Mouse (Mus musculus) hindbrain, embryonic 11.5 days (tissue): ENCODE measurements around the gene Lrg1. TPM values are rescaled to one million over a fixed set of nuclear protein-coding genes. Genes with fewer than 3 reads are reported as not detected.

Experiments used
- ATAC-seq: fragments of 200-750 bp; cut with Nextera tagmentation; 2 replicates; pipeline ENCODE4 v1.8.0; 2017; ENCODE audit warnings: mild to moderate bottlenecking, moderate TSS enrichment, moderate library complexity; ENCODE audit not compliant: low FRiP score
- DNase-seq: peaks from one replicate; pipeline ENCODE4 v3.0.0-alpha.2; 2015; ENCODE audit warnings: low spot score
- H3K27ac ChIP-seq: fragments of 300-500 bp; sonication (generic); 2 replicates; pipeline ENCODE4 v1.5.1; 2014; ENCODE audit warnings: mild to moderate bottlenecking, low read depth, low read length
- H3K27me3 ChIP-seq: fragments of 300-500 bp; sonication (generic); 2 replicates; pipeline ENCODE4 v1.6.1; 2014; ENCODE audit warnings: mild to moderate bottlenecking, low read length, moderate library complexity, mixed read lengths; ENCODE audit not compliant: control insufficient read depth, insufficient read depth
- H3K36me3 ChIP-seq: fragments of 300-500 bp; sonication (generic); 2 replicates; pipeline ENCODE4 v1.6.1; 2014; ENCODE audit warnings: mild to moderate bottlenecking, low read length, moderate library complexity, mixed read lengths; ENCODE audit not compliant: control insufficient read depth, insufficient read depth
- H3K4me1 ChIP-seq: fragments of 300-500 bp; sonication (generic); replicated peaks from 2 replicates; pipeline ENCODE4 v1.6.1; 2014; ENCODE audit warnings: low read length, mixed read lengths; ENCODE audit not compliant: control insufficient read depth, insufficient read depth
- H3K4me2 ChIP-seq: fragments of 300-500 bp; sonication (generic); replicated peaks from 2 replicates; pipeline ENCODE4 v1.6.1; 2014; ENCODE audit warnings: mild to moderate bottlenecking, low read depth, low read length
- H3K4me3 ChIP-seq: fragments of 300-500 bp; sonication (generic); 2 replicates; pipeline ENCODE4 v1.5.1; 2014; ENCODE audit warnings: low read depth, low read length
- H3K9ac ChIP-seq: fragments of 300-500 bp; sonication (generic); 2 replicates; pipeline ENCODE4 v1.6.1; 2014; ENCODE audit warnings: low read depth, low read length
- H3K9me3 ChIP-seq: fragments of 300-500 bp; sonication (generic); 2 replicates; pipeline ENCODE4 v1.6.1; 2016; ENCODE audit warnings: low read length; ENCODE audit not compliant: control insufficient read depth
- WGBS: fragments of 180-500 bp; shearing (Covaris S2); extraction: QIAGEN DNeasy Blood & Tissue Kit; methylation state at CpG from one replicate; pipeline ENCODE4 v1.1.7; 2014; 5-methylcytosine and 5-hydroxymethylcytosine counted together
- polyA plus RNA-seq: library from polyadenylated mRNA; unstranded; fragments of >200 nt; fragmentation: Nextera tagmentation; extraction: Ambion mirVana; gene quantifications from 2 replicates; pipeline ENCODE4 v1.2.1, GENCODE M21; 2014

Lrg1 gene
- polyA plus RNA-seq, 1 experiment from 2014 or later: not detected

DNA sequence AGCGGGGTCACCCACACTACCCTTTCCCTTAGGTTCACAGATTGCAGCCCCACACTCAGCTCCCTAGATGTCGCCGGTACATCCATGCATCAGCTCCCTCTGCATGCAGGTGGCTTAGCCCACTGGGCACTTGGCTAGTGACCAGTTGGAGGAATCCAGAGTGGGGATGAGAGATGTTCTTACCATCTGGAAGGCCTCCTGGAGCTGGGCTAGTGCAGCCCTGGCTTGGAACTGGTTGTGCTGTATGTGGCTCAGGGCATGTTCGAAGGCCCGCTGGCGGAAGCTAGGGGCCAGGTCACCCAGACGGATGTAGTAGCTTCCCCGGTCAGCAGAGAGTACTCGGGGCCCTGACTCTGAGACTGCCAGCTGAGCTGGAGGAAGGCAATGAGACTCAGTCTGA is 18.9 kb downstream of the Lrg1 start:
- Histone ChIP-seq H3K36me3 (peaks cover 20% of the 10 kb centered on the region), H3K4me2 (no peak overlapping the region), H3K27ac (no peak overlapping the region), H3K9me3 (no peaks in the 10 kb centered on the region), H3K4me1 (no peaks in the 10 kb centered on the region), H3K27me3 (no peaks in the 10 kb centered on the region), H3K9ac (no peak overlapping the region), H3K4me3 (no peak overlapping the region)
- ATAC-seq: no peak
- 91% methylated on average over 9 of the region's 9 CpGs for WGBS
- no peak for DNase-seq

DNA sequence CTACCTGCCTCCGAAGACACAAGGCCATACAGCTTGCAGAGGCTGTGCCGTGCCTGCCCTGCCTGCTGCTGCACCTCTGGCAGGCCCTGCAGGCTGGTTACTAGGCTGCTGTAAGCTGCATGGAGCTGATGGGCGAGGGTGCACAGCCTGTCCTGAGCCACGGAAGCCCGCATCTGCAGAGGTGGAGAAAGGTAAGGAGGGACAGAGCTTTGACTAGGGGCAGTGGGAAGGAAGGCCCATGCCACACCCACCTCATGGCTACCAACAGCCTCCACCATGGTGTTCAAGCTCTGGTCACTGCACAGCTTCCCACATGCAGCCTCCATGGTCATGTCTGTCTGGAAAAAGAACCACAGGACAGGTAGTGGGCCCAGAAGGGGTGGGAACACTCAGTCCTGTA is 19.6 kb downstream of the Lrg1 start:
- no peak overlapping the region for H3K4me2 ChIP-seq
- no peaks in the 10 kb centered on the region for H3K9me3 ChIP-seq
- DNase-seq: no peak
- no peak overlapping the region for H3K27ac ChIP-seq
- no peaks in the 10 kb centered on the region for H3K4me1 ChIP-seq
- ATAC-seq: no peak
- 89% methylated on average over 5 of the region's 5 CpGs for WGBS
- no peaks in the 10 kb centered on the region for H3K27me3 ChIP-seq
- peaks cover 26% of the 10 kb centered on the region for H3K36me3 ChIP-seq
- H3K4me3 ChIP-seq: no peak overlapping the region
- no peak overlapping the region for H3K9ac ChIP-seq

DNA sequence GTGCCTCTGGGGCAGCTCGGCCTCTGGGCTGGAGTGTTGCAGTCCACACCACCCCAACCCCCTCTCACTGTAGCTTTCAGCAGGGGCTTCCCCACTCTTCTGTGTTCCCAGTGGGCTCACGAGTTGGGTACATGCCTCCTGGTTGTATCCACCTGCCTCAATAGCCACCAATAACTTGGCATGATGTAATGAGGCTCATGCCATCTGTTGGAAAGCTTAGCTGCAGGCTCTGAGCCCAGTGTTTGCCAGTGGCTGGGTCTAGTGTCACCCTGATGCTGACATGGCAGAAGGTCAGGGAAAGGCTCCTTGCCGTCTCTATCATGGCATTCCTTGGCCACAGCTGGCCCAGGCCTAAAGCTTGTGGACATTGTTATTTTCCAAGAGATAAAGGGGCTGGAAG is 21.0 kb downstream of the Lrg1 start:
- H3K9ac ChIP-seq: no peak overlapping the region
- ATAC-seq: no peak
- H3K27me3 ChIP-seq: no peaks in the 10 kb centered on the region
- no peaks in the 10 kb centered on the region for H3K9me3 ChIP-seq
- H3K27ac ChIP-seq: no peak overlapping the region
- WGBS: 85% methylated on average over 3 of the region's 3 CpGs
- no peak overlapping the region for H3K4me2 ChIP-seq
- H3K4me1 ChIP-seq: no peaks in the 10 kb centered on the region
- DNase-seq: no peak
- no peak overlapping the region for H3K4me3 ChIP-seq
- peaks cover 36% of the 10 kb centered on the region for H3K36me3 ChIP-seq

DNA sequence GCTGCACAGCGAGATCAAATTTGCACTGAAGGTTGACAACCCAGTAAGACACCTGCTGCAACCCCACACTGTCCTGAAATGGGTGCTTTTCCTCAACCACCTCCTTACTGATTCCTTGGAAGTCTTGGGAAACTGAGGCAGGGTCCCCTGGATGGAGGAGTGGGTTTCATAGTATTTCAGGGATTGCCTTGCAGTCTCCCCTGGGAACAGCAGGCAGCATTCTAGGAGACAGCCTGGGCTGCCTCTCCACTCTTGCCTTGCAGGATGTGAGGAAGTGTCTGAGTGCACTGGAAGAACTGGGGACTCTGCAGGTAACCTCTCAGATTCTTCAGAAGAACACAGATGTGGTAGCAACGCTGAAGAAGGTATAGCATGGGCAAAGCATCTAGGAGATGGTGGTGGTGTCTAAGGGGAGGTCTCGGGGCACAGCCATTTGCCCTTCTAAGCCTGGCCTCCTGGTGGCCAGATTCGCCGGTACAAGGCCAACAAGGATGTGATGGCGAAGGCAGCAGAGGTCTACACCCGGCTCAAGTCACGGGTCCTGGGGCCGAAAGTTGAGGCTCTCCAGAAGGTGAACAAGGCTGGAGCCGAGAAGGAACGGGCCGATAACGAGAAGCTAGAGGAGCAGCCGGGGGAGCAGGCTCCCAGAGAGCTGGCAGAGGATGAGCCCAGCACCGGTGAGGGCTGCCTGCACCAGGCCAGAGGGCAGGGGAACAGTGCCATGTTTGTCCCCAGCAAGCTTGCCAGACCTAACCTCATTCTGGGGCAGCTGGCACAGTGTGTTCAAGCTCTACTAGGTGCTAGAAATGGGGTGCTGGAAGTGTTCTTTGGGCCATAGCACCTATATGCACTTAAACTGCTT is 22.9 kb downstream of the Lrg1 start:
- H3K36me3 ChIP-seq: peaks cover 36% of the 10 kb centered on the region

DNA sequence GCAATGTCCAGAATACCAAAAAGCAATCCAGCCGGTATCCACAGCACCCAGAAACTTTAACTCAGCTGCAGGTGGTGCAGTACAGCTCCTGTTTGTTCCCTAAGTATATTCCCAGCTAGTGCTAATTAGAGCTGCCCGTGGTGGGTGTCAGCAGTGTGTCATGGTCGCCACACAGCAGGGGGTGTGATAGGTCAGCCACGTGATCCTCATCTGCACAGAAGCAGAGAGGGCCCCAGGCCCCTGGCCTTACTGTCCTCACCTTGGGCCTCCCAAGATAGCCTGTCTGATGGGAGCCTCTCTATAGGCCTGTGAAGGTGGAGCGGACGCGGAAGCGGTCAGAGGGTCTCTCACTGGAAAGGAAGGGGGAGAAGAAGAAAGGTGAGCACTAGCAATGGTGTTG is 23.6 kb downstream of the Lrg1 start:
- no peaks in the 10 kb centered on the region for H3K9me3 ChIP-seq
- DNase-seq: no peak
- no peaks in the 10 kb centered on the region for H3K4me1 ChIP-seq
- 92% methylated on average over 8 of the region's 8 CpGs for WGBS
- H3K9ac ChIP-seq: no peak overlapping the region
- ATAC-seq: no peak
- H3K4me2 ChIP-seq: no peak overlapping the region
- H3K27ac ChIP-seq: no peak overlapping the region
- H3K36me3 ChIP-seq: peaks cover 38% of the 10 kb centered on the region
- no peaks in the 10 kb centered on the region for H3K27me3 ChIP-seq
- no peak overlapping the region for H3K4me3 ChIP-seq

More for the DNA sequence above, 22.9 kb downstream of the Lrg1 start:
- no peak overlapping the region for H3K9ac ChIP-seq
- no peak overlapping the region for H3K4me2 ChIP-seq
- H3K27me3 ChIP-seq: no peaks in the 10 kb centered on the region
- H3K9me3 ChIP-seq: no peaks in the 10 kb centered on the region
- H3K4me3 ChIP-seq: no peak overlapping the region
- no peaks in the 10 kb centered on the region for H3K4me1 ChIP-seq
- 95% methylated on average over 15 of the region's 15 CpGs for WGBS
- DNase-seq (no peak), ATAC-seq (no peak)
- H3K27ac ChIP-seq: no peak overlapping the region

DNA sequence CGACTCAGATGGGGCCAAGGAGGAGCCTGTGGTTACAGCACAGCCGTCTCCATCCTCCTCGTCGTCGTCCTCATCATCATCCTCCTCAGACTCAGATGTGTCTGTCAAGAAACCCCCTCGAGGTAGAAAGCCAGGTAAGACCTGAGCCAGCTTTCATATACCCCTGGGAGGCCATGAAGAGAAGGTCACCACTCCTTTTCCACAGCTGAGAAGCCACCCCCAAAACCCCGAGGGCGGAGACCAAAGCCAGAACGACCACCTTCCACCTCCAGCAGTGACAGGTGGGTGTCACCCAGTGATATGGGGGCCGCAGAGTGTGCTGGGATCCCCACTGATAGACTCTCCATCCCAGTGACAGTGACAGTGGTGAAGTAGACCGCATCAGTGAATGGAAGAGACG is 24.9 kb downstream of the Lrg1 start:
- 89% methylated on average over 12 of the region's 12 CpGs for WGBS
- DNase-seq: no peak
- peaks cover 35% of the 10 kb centered on the region for H3K36me3 ChIP-seq

DNA sequence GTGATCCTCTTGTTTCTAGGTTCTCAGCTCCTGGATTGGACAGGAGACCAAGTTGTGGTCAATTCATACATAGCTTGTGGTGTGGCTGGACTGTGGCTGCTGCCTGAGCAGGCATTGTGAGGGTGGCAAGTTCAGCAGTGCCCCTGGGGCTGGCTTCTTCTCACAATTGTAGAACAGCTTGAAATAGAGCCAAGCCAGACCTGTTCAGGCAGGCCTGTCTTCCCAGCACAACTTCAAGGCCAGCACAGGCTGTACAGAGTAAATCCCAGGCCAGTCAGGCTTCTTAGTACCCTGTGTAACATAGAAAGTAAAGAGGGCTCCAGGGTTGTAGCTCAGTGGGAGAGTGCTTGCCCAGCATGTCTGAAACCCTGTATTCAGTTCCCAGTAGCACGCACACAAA is 29.0 kb downstream of the Lrg1 start:
- no peak overlapping the region for H3K4me3 ChIP-seq
- no peak overlapping the region for H3K4me2 ChIP-seq
- no peaks in the 10 kb centered on the region for H3K4me1 ChIP-seq
- H3K9me3 ChIP-seq: no peaks in the 10 kb centered on the region
- H3K9ac ChIP-seq: no peak overlapping the region
- peaks cover 20% of the 10 kb centered on the region; the same call in 1 of the 2 replicates for H3K36me3 ChIP-seq
- WGBS: 95% methylated on average over 1 of the region's 1 CpGs
- H3K27me3 ChIP-seq: no peaks in the 10 kb centered on the region
- H3K27ac ChIP-seq: no peak overlapping the region
- DNase-seq (no peak), ATAC-seq (no peak)

More for the DNA sequence above, 24.9 kb downstream of the Lrg1 start:
- Histone ChIP-seq H3K9ac (no peak overlapping the region), H3K4me1 (no peaks in the 10 kb centered on the region), H3K4me2 (no peak overlapping the region), H3K27me3 (no peaks in the 10 kb centered on the region), H3K9me3 (no peaks in the 10 kb centered on the region), H3K27ac (no peak overlapping the region), H3K4me3 (no peak overlapping the region)
- ATAC-seq: no peak

DNA sequence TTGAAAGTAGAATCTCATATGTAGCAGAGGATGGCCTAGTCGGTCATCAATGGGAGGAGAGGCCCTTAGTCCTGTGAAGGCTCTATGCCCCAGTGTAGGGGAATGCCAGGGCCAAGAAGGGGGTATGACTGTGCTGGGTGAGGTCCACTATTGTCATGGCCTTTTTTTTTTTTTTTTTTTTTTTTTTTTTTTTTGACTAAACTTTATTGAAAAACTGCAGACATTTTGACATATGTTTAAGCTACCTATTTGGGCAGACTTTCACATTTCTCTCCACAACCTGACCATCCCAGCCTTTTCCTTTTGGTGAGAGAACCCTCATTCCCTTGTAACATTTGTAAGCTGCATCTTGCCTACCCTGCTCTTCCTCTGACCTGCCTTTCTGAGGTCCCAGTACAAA is 29.5 kb downstream of the Lrg1 start:
- DNase-seq (no peak), ATAC-seq (no peak)
- no peak overlapping the region for H3K27ac ChIP-seq
- H3K36me3 ChIP-seq: peaks cover 16% of the 10 kb centered on the region; the same call in 1 of the 2 replicates
- no peak overlapping the region for H3K9ac ChIP-seq
- H3K4me3 ChIP-seq: no peak overlapping the region
- WGBS: 77% methylated on average over 1 of the region's 1 CpGs
- no peaks in the 10 kb centered on the region for H3K9me3 ChIP-seq
- no peaks in the 10 kb centered on the region for H3K4me1 ChIP-seq
- no peaks in the 10 kb centered on the region for H3K27me3 ChIP-seq
- no peak overlapping the region for H3K4me2 ChIP-seq
